Mouse (Mus musculus) megakaryocyte-erythroid progenitor cell, adult 5-6 weeks (primary cell): ENCODE measurements around the gene Dusp10. TPM values are rescaled to one million over a fixed set of nuclear protein-coding genes. Genes with fewer than 3 reads are reported as not detected.

Experiments
- ATAC-seq: replicated peaks from 2 replicates; pipeline ENCODE4 v1.8.0; 2016; ENCODE audit warnings: mild to moderate bottlenecking, inconsistent platforms; ENCODE audit not compliant: severe bottlenecking, poor library complexity, low FRiP score, low TSS enrichment
- total RNA-seq, 2 experiments: library from RNA; stranded (forward) in 1 of 2; stranded (reverse) in 1 of 2; fragments of 200-1000, 215-1000 nt in 1 of 2; fragments of >200 nt in 1 of 2; fragmentation: Nextera tagmentation in 1 of 2; gene quantifications; 2 replicates each; pipeline ENCODE4 v1.2.3; 2014 to 2017

Dusp10 gene
- total RNA-seq (2014; fragmentation: Nextera tagmentation) (3.4 and 5.2 TPM in 2 replicates), total RNA-seq (2017) (1.2 and 10.1 TPM in 2 replicates)

DNA sequence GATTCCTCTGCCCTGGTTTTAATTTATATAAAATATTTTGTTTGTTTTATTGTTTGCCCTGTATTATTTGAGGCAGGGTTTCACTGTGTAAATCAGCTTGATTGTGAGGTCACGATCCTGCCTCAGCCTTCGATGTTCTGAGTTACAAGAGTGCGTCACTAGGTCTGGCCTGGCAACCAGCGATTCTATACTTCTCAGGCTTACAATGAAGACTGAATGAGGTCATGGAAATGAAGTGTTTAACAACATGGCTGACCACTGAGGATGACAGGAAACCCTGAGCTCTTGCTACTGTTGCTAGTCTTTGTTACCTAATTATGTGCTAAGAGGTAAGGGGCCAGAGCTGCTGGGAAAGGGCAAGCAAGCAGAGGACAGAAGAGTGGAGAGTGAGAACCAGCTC lies at the start of gene Dusp10:
Gene Dusp10, plus strand, starts transcription at position 197 of the 400 bp plus-strand sequence.
- ATAC-seq = no peak

DNA sequence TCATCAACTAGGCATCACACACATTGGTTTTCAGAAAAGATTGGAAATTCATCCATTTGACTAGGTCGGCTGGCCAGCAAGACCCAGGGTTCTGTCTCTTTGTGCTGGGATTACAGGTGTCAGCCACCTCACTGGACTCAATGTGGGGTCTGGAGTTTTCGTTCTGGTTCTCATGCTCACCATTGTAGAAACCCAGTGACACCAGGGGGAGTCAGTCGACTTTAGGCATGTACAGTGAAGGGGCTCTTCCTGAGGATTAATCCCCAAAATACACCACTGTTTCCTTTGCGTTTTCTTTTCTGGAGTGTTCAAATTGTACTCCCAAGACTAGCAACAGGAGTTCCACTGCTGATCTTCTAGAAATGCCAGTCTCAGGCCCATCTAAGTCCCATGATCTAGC lies 47.8 kb upstream of the Dusp10 start:
- no peak for ATAC-seq

DNA sequence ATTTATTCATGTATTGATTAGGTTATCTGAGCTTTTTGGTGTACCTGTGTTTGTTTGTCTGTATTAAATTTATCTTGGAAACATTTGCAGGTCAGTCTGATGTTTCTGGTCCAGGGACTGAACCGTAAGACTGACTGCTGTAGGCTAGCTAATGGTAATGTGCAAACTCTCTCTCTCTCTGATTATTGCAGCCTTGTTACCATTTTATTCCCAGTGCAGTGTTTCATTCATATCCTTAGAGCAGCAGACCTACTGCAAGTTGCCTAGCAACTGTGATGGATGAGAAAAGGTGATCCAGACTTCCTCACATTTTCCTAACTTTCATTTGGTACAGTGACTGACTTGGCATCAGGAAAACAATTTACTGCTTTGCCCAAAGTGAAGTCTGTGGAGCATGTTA lies 43.8 kb upstream of the Dusp10 start:
- ATAC-seq = no peak

DNA sequence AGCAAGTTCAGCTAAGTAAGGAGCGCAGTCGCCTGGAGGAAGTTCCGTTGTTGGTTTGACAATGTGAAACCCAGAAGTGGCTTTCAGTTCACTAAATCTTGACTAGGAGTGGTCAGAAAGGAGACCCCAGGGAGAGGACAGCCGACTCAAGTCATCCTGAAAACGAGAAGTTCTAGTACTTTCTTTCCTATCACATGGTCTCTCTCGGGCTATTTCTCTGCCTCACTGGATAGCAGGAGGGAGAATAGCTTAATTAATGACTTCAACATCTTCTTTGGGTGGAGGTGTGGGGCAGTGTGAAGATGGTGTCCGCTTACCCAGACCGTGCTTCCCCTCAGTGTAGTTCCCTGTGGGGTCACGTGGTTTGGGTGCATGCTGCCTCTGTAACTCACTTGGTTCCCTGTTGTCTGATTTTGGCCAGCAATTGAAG lies 33.3 kb upstream of the Dusp10 start:
- ATAC-seq = no peak

DNA sequence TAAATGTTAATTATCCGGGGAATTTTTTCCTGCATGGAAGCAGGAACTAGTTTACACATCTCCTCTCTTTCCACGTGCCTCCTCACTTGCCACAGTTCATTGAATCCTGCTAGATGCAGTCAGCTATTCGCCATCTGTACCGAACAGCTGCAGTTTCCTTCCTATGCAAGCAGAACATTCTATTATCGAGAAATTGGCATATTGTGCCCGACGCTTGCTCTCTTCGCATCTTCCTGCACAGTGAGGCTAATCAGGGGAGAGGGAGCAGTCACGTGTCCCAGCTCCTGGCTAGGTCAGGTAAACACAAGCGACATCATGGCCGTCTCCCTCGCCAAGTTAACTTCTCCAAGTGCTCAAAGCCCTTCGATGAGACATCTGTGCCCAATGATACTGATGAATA lies 31.0 kb upstream of the Dusp10 start:
- no peak for ATAC-seq

DNA sequence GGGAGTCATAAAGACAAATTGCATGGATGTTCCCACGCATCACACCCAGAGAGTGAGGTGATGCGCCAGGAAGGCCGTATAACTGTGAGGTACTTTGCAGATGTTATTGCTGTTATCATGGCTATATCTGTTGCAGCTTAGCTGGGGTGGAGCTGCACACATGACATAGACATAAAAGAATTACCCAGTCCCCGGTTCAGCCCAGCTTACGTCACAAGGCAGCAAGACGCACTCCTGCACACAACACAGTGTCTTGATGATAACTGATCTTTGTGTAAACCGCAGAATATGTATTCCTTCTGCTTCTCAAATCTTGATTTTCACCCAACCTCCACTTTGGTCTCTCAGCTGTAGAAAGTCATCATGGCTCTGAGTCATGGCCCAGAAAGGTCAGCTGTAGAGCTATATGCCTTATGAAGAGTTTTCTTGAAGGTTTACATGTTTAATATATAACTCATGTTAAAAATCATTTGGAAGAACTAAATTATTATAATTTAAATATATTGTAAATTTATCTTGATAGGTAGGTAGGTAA lies 25.3 kb upstream of the Dusp10 start:
- ATAC-seq = no peak

DNA sequence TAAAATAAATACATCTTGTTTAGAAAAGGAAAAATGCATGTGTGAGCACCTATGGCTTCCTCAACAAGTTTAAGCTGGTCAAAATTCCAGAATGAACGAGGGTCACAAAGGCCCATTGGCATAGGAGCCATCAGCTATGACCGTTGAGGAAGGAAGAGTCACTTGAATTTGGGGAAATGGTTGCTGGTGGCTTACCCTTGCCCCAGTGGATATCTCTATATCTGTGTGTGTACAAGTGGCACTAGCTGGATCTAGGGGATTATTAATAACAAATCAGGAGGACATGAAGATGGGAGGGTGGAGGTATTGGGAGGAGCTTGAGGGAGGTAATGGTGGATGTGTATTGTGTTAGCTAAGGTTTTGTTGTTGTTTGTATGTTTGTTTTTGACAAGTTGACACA lies 21.2 kb upstream of the Dusp10 start:
- ATAC-seq = no peak

DNA sequence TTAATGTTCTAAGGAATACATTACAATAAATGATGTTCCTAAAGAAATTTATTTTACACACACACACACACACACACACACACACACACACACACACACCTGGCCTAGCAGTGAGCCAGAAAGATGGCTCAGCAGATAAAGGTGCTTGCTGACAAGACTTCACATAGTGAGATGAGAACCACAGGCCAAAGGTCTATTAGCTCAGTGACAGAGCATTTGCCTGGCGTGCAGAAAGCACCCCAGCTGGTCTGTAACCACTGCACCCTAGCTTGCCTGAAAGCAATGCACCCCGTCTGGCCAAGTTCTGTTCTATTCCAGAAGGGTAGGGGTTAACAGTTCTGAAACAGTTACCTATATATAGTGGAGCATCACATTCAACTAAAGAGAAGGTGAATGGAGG lies 15.9 kb upstream of the Dusp10 start:
- ATAC-seq = no peak

DNA sequence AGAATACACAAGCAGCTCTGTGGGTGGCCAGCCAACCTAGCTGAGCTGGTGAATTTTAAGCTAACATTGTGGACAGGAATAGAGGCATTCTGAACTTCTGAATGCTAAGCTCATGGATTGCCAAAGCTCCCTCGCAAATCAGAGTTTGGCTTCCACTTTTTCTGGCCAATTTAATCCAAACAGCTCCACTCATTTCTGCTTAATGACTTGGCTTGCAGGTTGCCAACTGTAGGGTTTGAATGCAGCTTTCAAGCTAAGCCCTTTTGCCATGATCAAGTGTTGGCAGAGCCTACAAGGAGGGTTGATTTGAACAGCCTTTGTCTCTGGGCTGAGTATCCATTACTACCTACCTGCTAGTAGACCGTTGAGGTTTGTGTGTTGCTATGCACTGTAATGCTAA lies 10.6 kb upstream of the Dusp10 start:
- ATAC-seq = no peak

DNA sequence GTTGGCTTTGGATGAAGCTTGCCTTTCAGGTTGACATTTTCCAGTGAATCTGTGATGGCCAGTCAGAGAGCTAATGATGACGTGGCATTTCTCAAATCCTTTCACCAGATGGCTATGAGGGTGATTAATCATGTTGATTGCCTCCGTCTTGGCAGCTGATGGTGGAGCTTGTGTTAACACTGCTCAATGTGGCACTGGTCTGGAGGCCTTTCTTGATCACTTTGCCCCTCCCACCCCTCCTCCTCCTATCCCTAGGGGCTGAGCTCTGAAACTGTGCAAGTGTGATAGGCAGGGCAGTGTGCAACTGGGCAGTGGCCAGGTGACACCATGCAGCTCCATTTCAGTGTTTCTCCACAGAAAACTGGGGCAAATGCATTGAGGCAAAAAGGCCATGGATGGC lies 8.8 kb upstream of the Dusp10 start:
- no peak for ATAC-seq

DNA sequence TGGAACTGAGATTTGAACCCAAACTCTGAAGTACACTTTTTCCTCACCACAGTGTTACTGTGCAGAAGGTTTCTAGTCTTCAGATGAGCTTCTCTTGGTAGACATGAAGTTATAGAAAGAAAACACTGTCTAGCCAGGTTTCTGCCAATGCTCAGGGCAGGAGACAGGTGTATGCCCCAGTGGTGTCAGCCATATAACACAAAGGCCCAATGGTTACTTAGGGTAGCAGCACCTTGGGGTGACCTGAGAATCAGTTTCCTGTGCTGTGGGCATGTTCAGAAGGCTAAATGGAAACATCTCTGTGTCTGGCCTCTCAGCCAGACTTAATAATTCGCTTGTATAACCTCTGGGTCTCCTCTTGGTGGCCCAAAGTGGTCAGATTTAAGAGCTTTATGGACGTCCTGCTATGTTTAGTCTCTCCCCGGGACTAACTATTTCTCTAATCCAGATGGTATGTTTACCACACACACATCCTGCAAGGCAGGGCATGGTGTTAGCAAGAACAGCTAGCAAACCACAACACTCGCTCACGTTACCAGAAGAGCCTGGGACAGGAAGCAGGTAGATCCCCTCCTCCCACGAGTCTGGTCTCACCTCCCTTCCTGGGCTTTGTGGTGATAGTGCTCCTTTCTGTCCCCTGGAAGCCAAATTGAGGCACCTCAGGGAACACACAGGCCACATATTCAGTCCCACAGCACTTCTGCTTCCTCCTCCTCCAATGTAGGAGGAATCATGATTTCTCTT lies 7.6 kb upstream of the Dusp10 start:
- ATAC-seq = peak; percentile 18; the same call in 1 of the 2 replicates

DNA sequence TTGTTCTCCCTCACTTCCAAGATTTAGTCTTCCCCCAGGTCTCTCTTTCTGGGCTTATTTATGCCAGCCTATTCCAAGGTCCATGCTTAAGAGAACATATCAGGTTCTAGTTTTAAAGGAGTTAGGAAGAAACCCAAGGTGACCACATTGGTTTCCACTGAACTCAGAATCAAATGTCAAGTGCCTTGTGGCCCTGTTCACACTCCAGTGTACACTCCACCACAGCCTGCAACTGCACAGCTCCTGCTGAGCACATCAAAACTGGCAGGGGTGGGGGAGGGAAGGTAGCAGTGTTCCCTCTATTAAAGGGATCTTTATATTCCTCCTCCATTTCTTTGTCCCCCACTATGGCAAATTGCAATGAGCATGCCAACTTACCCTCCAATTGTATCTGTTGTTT lies 7.0 kb upstream of the Dusp10 start:
- ATAC-seq = no peak

DNA sequence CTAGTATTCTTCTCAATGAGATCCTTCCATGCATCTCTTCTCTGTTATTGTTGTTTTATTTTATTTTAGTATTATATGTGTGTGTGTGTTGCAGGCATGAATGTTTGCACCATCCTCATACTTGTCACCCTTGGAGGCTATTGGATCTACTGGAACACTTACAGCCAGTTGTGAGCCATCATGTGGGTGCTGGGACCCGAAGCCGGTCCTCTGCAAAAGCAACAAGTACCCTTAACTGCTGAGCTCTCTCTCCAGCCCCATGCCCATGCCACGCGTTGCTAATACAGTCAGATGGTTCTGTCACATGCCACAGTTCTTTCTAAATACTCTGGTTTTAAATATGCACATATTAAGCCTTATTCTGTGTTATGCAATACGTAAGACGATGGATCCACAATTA lies 1.8 kb upstream of the Dusp10 start:
- ATAC-seq = no peak

DNA sequence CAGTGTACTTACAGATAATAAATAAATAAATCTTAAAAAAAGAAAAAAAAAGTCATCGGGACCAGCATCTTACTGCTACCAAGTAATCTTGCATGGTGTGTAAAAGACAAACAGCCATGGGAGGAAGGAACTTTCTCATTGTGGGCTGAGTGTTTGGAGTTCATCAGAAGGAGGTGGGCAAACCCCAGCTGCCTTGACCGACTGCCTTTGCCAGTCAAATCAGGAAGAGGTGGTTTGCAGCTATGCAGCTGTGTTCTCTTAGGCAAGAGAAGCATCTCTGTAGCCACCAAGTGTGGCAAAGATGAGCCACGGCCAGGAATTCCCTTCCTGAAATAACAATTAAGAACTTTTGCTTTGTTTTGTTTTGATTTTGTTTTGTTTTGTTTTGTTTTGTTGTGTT lies 989 bp downstream of the Dusp10 start:
- ATAC-seq = no peak

DNA sequence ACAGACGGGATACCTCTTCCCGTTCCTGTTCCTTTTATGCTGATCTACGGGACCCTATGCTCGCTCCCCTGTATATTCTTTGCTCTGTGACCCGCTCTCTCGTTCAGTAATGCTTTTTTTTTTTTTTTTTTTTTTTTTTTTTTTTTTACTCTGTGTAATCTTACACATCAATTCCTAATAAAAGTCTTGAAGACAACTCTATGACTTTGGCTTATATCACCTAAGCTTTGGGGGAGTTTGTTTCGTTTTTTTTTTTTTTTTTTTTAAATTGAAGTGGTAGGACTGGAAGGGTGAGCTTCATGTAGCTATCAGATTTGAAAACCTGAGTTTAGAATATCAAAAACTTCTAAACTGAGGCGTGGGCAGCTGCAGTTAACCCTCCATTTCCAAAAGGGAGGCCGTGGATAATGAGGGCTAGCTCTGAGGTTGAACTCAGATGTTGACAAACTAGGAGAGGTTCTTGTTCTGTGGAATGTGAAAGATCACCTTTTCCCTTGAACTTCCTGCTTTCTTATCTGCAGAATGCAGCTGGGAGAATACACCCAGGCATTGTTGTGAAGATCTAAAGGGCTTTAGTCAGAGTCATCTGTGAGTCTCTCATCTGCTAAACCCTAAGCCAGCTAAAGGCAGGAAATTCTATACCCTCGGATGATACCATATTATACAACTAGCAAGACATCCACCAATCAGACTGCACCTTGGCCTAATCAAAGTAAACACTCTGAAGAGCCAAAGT lies 3.1 kb downstream of the Dusp10 start:
- peak; percentile 84 for ATAC-seq

DNA sequence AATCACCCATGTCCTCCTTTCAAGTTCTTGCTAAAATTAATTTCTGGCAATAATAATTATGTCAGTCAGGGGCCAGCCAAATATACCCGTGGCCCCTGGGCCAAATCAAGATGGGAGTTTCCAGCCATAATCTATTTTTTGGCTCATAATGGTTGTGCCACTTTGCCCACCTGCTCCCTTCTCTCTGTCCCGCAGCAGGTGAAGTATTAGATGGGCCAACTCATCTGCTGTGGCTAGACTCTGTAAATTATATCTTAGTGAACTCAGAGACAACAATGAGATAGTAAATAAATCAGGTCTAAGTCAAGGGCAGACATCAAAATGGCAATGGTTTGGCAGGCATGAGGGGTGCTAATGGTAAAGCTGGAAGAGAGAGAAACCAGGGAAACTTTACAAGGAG lies 4.5 kb downstream of the Dusp10 start:
- no peak for ATAC-seq

DNA sequence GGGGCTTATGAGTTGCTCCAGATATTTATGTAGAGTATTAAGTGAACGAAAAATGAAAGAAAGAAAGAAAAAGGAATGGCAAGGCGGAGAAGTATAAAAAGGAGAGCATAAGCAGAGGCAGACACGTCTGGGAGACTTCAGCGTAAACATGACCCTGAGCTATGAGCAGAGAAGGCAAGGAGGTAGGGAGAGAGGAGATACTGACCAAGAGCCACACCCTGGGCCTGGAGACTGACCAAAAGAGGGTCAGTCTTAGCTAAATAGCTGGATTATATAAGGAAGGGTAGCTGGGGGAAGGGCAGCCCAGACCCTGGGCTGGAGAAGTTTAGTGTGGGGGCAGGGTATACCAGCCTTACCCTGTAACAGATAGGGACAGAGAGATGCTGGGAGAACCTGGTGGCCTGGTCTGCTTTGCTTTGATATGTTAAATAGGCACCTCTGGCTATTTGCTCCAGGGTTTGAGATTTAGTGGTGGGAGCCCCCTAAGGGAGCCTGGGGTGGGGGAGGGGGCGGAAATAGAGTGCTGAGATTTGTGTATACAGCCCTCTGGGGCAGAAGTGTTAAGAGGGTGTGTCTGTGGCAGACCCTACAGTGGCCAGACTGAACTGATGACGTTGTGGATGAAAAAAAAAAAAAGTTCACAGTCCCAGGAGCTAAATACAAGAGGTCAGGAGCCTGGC lies 6.1 kb downstream of the Dusp10 start:
- no peak for ATAC-seq

DNA sequence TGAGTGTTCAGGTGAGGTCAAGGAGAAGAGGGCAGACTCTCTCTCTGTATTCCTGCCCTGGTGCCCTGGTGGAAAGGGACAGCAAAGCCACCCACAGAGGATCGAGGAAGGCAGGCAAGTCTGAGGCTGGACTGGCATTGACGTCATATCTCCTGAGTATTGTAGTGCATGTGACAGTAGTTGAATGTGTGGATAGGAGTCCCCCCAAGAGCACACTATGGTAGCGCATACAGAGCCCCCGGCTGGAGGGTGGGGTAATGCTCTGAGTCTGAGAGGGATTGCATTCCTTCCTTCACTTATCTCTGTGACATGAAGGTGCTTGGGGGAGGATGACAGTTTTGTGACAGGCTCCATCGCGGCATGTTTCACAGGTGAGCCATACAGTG lies 6.6 kb downstream of the Dusp10 start:
- no peak for ATAC-seq

DNA sequence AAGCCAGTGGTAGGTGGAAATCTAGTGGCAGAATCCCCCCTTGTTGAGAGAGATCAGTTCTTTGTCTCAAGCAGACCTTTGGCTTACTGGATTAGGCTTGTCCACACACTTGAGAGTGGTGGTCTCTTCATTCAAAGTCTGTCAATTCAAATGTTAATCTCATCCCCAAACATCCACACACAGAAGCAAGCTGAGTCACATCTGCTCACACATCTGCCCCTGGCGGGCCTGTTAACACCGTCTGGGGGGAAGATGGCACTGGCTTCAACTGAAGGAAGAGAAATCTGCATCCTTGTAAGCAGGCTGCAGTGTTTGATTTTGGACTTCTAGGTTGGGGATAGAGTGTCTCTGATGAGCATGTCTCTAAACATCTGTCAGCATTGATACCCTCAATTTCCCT lies 10.9 kb downstream of the Dusp10 start:
- no peak for ATAC-seq

DNA sequence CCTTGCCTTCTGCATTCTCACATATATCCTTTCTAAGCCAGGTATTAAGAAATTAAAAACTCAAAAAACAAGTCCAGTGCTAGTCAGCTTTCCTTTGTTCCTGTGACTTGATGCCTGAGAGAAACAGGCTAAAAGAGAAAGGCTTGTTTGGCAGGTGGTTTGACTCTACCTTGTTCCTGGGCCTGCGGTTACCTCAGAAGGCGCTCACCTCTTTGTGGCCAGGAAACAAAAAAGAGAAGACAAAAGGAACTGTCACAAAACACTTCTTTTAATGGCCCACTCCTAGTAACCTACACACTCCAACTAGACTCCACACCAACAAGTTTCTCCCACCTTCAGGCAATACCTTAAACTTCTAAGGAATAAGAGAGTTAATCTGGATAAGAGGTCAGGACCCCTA lies 11.5 kb downstream of the Dusp10 start:
- ATAC-seq = no peak
